Mouse (Mus musculus): ENCODE results near the gene Igfbp5.

Igfbp5 gene

DNA sequence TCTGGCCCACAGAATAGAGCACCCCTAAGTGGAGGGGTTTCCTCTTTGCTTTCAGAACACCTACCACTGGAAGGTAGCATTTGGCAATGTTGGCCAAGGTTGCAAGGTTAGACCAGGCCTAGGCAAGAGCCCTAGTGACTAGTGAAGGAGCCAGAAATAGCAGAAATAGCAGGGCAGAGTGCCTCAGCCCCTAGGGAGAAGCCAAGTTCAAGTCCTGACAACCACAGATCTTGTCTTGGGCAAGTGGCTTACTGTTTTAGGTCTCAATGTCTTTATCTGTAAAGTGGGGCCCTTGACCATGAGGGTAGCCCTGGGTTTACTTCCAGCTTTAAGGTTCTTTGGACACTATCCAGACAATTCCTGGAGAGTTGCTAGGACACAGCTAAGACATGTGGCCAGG is 5.4 kb downstream of the Igfbp5 start:
- no peak for DNase-seq (ENCODE audit: low spot score)

DNA sequence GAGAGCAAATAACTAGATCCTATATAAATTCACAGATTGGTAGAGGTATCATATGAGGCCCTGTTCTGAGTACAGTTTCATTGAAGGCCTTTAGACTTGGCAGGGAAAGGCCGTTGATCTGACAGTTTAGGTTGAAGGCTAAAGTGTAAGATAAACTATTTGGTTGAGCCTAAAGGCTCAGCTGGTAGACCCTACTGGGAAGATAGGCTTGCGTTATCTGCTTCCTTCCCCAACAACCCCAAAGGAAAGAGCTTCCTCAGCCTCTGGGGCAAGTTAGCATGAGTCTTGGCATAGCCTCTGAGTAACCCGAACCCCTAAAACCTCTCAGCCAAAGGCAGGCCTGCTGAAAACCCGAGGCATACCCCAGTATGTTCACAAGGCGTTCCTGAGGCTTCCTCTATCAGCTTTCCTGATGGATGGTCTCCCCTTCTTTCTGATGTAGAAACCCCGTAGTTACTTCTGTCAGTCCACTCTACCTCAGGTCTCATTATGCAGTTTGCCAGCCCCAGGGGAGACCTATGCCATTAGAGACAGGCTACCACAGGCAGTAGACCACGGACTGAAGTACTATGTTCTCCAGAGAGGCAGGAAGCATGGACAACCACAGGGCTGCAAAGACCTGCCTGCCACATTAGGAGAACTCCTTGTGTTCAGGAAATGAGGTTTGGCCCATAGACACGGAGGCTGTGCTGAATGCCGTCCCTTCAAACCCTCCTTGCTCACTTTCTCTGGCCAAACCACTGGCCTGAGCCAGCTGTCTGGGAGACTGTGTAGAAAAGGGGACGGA is 6.1 kb downstream of the Igfbp5 start:
- no peak for DNase-seq (ENCODE audit: low spot score)

DNA sequence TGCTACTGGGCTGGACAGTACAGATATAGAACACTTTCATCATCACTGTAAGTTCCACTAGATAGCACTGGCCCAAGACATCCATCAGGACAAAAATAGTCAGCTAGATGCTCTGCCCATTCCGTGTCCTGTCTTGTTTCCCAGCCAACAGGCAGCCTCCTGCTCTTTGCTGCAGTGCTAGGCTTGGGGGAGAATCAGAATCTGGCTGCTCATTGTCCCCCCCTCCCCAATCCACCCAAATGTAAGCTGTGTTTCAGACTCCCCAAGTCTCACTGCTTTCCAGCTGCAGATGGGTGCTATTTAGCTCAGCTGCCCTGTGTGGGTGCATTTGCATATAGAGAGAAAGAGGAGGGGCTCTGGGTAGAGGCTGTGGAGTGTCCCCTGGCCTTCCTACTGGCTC is 7.3 kb downstream of the Igfbp5 start:
- DNase-seq (ENCODE audit: low spot score): no peak

DNA sequence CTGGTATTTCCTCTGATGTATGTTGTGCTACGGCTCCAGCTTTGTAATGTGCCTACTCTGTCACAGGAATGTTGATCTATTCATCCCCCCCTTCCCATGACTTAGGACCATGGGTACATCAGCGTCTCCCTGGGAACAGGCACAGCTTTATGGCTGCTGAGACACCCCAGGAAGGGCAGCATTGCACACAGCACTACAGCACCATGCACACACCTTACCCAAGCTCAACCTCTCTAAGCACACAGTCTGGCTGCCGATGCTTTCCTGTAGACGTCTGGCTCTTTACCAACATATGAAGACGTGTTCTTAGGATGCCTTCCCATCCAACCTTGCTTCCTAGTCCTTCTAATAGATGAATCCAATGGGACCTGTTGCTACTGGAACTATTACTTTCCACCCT is 8.3 kb downstream of the Igfbp5 start:
- no peak for DNase-seq (ENCODE audit: low spot score)

DNA sequence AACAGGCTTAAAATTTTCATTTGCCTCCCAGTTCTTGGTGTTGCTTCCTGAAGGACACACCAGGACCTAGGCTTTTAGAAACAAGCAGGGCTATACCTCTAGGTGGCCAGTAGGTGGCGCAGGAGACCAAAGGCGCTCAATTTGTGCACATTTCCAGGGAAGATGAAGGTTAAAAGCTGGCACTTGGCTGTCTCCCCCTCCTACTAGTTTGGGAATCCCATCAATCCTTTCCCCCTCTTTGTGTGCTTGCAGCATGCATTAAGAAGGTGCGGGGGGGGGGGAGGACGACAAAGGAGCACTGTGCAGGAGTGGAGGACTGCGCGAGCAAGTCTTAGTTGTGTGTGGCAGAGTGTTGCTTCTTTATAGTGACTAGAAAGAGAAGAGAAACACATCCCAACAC is 8.8 kb downstream of the Igfbp5 start:
- peak; percentile 94 for DNase-seq (ENCODE audit: low spot score)

DNA sequence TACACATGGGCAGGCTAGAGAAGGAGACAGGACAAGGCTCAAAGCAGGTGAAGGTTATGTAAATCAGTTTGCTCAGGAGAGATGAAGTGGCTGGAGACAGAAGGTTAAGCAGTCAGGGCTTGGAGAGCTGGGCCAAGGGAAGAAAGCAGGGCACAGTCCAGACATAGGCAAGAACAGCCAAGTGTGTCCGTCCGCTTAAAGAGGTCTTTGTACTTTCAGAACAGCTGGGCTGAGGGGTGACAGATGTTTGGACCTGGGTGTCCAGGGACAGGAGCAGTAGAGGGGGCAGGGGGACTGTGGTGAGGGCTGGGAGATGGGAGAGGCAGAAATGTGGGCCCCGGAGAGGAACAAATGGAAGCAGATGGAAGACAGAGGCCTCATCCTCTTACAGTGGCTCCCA is 10.4 kb downstream of the Igfbp5 start:
- DNase-seq (ENCODE audit: low spot score): no peak

DNA sequence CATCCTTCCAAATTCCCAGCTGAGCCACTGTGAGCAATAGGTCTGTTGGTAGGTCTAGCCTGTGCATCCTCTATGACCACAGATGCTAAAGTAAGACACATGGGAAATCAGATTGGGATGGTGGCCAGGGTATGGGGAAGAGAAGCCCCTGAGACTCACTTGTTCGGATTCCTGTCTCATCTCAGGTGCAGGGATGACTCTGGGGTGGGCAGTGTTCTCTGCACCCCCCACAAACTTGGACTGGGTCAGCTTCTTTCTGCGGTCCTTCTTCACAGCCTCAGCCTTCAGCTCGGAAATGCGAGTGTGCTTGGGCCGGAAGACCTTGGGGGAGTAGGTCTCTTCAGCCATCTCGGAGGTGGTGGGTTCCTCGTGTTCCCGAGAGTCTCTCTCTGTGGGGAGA is 11.0 kb downstream of the Igfbp5 start:
- no peak for DNase-seq (ENCODE audit: low spot score)

DNA sequence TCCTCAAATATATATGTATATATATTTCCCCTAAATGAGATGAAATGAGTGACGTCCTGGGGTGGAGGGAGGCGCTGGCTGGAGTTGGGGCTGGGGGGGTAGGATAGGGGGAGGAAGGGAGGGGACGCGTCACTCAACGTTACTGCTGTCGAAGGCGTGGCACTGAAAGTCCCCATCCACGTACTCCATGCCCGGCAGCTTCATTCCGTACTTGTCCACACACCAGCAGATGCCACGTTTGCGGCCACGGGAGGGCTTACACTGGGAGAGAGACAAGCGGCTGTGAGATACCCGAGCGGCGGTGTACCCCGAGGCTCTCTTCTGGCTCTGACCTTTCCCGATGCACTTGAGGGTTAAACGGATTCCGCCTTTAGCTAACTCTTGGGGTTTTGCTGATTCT is 12.4 kb downstream of the Igfbp5 start:
- no peak for DNase-seq (ENCODE audit: low spot score)

DNA sequence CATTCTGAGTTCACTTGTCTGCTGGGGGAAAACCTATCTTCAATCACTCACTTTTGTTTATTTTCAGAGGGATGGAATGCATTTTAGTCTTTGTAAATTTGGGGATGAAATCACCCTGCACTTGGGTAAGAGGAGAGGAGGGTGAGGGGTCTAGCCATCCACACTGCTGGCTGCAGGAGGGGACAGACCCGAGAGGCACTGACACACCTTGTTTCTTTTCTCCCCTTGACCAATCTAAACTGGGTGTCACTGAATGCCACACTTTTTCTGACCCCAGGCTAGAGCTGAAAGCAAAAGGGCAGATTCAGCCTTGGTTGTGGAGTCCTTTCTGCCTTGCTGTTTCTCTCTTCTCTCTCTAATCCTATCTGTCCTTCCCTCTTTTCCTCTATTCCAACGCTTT is 13.0 kb downstream of the Igfbp5 start:
- no peak for DNase-seq (ENCODE audit: low spot score)

DNA sequence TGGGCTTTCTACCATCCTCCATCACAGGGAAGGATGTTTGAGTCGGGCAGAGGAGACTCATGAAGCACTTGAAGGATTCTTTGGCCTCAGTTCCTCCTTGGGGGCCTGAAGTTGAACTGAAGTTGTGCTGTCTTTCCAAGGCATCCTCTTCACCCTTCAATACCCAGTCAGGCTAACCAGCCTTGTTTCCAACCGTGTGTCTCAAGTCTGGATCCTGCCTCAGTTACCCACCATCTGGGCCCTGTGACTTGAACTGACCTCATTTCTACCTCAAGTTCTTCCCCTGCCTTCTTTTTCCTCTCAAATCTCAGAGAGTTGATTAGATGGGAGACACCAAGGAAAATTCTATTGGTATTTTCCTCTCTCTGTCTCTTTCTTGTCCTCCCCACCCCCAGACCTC is 14.2 kb downstream of the Igfbp5 start:
- no peak for DNase-seq (ENCODE audit: low spot score)

DNA sequence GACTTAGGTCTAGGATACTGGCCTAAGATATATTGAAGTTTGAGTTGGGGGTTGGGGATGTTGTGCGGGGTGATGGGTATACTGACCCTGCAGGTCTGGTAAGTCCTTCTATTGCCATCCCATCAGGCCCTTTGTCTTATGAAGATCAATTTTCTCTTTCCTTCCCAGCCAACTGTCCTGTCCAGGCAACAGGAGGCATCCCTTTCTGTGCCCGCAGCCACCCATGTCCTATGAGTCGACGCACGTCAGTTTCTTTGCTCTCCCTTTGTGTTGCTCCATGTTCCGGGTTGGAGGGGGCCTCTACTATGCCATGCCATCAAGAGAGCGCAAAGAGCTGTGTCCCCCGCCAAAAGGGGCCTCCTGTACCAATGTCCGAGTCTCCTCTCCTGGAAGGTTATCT is 14.7 kb downstream of the Igfbp5 start:
- DNase-seq (ENCODE audit: low spot score): no peak

DNA sequence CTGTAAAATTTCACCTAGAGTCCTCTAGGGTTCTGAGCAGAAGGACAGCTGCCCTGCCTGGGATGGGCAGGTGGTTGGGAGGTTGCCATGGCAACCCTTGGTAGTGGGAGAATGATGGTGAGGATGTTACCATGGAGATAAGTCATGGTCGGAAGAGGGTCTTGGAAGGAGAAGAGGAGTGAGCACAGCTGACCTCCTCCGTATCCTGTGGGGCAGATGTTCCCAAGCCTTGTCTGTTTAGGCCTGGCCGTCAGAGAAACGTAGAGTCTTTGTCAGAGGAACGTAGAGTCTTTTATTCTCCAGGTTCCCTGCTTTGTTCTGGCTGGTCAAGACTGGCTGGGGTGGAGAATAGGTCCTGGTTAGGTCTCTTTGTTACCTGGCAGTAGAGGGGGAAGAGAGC is 15.8 kb downstream of the Igfbp5 start:
- peak; percentile 52 for DNase-seq (ENCODE audit: low spot score)

DNA sequence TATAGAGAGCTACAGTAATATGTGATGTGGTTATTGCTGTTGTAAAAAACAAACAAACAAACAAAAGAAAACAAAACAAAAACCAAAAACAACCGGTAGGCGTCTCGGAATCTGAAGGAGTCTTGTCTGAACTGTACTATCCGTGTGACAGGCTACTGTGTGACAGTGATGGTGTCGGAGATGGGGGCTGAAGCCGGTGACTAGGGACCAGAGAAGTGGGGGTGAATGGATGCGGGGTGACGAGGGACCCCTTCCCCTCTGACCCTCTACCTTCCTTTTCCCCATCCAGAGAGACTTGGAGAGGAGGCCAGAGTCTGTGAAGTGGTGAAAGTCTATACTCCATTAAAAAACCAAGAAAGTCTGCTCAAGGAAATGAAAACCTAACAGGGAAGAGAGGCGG is 16.4 kb downstream of the Igfbp5 start:
- DNase-seq (ENCODE audit: low spot score): no peak

DNA sequence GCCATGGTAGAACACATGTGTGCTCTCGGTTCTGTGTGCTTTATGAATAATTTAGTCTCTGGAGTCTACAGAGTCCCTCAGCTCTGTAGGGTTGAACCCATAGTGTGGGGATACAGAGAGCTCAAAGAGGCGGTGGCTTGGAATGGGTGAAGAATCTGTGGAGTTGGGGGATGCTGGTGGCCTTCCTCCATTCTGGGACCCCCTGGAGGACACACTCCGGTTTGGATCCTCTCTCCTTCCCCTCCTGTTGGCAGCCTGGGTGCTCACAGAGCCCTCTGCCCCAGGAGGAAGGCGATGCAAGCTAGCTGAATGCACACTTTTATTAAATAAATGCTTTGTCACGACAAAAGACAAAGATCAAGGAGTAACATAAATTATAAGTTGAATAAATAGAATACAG is 17.1 kb downstream of the Igfbp5 start:
- no peak for DNase-seq (ENCODE audit: low spot score)

DNA sequence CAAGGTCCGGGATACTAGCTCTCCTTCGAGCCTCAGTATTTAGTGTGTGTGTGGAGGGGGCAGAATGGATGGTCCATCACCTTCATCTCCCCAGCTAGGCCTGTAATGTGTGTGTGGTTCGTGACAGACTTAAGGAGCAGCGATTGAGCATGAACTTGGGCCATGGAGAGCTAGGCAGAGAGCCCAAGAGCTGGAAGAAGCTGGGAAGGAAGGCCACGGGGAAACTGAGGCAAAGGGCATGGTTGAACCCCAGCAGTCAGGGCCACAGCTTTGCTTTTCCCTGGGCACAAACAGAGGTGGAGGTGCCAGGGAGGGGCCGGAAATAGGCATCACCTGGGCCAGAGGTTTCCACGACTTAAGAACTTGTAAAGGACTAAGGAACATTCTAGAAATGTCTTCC is 17.5 kb downstream of the Igfbp5 start:
- no peak for DNase-seq (ENCODE audit: low spot score)

DNA sequence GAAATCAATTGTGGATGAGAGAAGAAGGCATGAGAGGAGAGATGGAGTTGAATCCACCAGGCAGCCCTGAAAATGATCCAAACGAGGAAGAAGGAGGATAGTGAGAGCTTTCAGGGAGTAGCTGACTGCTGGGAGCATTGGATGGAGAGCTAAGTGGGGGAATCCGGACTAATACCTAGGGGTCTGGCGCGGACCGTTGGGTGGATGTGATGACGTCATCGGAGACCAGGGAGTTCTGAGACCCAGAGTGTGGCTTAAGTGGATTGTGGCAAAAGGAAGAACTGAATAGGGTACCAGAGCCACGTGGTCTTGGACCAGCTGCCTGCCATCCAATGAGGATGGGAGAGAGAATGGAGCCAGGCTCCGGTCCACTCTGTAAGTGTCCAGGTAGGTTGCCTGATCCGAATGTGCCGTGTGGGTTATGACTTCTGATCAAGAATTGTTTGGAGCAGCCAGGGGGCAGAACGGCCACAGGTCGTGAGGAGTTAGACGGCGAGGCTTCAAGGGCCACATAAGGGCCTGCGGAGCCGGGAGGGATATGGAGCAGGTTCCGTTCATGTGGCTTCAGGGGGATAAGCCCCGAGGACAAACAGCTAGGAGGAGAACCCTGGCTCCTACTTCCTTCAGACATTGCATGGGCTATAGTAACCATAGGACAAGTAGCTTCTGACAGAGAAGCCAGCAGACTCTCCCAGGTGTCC is 18.3 kb downstream of the Igfbp5 start:
- no peak for DNase-seq (ENCODE audit: low spot score)

DNA sequence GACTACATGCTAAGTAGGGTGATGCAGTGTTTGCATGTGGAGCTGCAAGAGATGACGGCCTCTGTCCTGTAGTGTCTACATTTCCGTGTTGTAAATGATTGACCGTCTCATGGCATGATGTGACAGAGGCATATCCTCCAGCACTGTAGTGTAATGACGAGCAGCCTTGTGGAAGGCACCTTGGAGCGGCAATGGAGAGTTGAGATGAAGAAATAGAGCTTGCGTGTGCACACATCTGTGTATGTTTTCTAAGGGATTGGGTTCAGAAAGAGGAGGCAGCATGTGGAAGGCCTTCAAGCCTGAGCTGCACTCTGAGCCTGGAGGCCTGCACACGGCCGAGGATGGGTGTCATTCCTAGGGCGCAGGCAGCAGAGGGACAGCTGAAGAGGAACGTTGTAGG is 19.0 kb downstream of the Igfbp5 start:
- DNase-seq (ENCODE audit: low spot score): no peak

DNA sequence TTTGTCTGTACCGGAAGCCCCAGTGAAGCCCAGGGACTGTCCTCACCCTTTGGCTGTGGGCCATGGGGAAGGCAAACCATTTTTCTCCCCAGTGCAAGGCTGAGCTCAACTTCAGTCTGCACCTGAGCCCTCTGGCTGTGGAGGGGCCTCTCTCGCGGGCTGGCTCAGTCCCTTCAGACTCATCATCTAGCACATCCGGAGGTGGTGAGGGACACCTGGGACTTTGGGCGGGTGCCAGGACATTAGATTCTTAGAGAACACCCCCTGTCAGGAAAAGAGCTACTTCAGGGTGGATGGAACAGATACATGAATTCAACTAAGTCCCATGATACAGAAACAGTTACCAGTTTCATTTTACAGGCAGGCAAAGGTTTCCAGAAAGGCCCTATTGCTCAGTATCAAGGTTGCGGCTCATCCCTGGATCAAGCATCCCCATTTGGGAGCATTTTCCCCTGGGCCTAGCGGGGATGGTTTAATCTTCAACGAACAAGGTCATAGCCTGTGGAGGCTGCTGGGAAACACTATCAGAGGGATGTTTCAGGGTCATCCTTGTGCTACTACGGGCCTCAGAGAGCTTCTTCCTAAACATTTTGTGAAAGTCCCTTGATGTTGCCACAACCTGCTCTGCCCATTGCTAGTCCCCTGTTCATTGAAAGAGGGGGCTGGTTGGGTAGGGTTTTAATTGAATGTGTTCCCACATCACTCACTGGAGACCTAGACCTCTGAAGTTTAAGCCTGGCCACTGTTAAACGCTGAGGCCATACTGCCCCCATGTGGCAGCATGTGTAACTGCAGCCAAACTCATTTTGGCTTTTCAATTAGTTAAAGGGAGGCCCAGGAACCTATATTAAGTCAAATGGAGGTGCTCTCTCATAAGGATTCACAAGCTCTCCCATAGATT is 20.1 kb downstream of the Igfbp5 start:
- peak; percentile 83 for DNase-seq (ENCODE audit: low spot score)

DNA sequence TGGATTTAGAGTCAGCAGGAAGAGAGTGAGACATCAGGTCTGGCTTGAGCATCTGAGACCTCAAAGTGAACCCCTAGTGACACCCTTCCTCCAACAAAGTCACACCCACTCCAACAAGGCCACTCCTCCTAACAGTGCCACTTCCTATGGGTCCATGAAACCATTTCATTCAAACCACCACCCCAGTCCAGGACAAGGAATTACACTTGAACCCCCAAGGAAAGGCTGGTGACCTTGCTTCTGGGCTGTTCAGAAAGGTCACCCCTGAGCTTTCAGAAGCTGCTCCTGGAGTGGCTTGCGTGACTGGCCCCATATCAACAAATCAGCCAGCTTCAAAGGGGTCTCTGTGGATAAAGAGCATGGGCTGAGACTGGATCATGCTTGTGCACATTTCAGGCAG is 20.9 kb downstream of the Igfbp5 start:
- DNase-seq (ENCODE audit: low spot score): no peak

DNA sequence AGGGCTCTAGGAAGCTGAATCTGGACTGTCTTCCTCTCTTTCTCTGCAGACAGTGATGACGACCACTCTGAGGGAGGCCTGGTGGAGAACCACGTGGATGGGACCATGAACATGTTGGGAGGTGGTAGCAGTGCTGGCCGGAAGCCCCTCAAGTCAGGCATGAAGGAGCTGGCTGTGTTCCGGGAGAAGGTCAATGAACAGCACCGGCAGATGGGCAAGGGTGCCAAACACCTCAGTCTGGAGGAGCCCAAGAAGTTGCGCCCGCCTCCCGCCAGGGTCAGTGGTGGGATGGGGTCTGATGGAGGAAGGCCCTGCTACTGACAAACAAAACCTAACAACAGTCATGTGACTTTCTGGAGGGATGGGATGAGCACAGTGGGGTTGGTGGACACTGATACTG is 25.6 kb downstream of the Igfbp5 start:
- no peak for DNase-seq (ENCODE audit: low spot score)

DNA sequence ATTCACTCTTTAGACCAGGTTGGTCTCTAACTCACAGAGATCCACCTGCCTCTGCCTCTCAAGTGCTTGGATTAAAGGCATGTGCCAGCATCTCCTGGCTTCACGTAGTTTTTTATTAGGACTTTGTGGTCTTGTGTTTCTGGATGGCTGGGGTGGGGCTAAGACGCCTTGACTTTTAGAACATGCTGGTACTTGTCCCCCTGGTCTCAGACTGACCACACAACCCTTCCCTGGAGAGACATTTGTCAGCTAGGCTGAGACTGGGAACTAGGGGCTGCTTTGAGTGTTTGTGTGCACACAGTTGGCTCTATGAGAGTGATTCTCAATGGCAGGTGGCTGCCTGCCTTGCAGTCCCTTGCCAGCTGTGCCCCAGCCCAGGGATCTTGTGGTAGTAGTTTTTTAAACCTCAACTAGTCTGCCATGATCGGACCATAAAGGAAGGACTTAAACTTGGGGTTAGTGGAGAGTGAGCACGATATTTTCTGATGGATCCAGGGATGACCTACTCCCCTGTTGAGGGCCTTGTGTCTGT is 26.8 kb downstream of the Igfbp5 start:
- DNase-seq (ENCODE audit: low spot score): no peak

DNA sequence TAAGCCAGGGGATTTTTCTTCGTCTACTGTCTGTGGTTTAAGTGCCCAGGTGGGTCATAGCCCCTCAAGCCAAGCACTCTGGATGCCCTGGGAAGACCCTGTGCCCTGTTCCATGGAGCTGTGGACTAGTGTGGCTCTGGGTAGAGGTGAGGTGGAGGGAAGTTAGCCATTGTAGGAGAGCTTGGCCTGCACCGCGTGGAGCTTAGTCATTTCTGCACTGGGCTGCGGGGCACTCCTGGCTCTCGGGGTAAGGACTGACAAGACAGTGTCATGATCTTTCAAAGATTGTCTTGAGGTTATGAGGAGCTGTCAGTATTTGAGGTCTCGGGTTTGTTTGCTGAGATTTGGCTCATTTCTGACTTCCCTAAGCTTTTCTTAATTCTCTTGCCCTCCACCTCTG is 30.0 kb downstream of the Igfbp5 start:
- no peak for DNase-seq (ENCODE audit: low spot score)
